Mouse (Mus musculus) gastrocnemius, postnatal 25 days (tissue): ENCODE data around the gene Alyref. TPM values are rescaled to one million over a fixed set of nuclear protein-coding genes. Genes with fewer than 3 reads are reported as not detected.

Experiments used
- DNase-seq: peaks from one replicate; pipeline ENCODE4 v3.0.0; 2022
- total RNA-seq, 2 experiments: library from RNA; stranded (reverse); gene quantifications; 1 replicate in 1 of 2; 2 replicates in 1 of 2; pipeline ENCODE4 v1.2.3; 2021

Alyref gene
- total RNA-seq, 2 experiments from 2014 or later: 39.1 to 40.5 TPM

DNA sequence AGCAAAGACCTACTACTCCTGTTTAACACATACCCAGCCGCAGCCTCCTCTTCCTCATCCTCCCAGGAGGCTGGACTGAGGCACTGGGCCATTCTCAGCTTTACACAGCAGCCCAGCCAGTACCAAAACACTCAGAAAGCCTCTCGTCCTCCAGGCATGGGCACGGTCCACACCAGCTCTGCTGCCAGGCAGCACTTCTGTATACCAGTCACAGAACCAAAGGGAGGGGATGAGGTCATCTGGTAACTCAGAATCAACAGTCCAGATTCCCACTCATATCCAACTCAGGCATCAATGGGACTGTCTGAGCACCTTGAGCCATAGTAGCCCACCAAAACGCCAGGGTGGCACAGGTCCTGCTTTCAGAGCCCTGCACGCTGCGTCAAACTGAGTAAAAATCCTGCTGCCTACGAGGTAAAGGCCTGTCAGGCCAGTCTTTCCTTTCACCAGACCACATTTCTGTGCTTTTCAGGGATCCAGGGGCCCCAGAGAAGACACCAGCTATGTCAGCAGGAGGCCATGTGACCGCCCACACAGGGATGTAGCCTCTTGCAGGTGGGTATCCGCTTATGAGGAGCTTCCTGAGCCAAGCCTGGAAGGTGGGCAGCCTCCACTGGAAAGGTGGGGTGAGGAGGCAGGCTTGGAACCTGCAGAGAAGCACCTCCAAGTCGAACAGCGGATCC is 28.8 kb upstream of the Alyref start:
- DNase-seq: no peak

DNA sequence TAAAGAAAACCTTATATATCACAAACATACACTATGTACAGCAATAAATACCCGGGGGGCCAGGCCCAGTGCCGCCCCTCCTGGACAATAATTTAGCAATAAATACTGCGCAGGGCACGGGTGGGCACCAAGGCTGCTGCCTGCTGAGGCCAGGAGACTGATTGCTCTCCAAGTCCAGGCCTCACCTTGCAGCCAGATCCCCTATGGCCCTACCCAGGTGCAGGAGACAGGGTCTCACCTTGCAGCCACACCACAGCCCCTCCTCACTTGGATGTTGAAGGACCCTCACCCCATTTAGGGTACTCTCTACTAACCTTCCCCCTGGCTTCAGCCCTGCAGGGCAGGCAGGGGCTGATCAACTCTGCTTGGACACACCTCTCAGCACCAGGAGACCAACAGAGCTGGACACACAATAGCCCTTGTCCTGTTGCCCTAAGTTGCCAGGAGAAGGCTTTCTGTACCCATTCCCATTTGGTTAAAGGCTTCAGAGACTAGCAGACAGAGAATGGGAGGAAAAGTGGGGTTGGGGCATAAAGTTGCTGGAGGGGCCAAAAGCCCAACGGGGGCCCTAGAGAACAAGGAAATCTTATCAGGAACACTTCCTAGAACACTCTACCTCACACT is 27.1 kb upstream of the Alyref start, which contains the start of gene Sirt7:
Sirt7 (minus strand) TSS at position 89 of the 624 bp plus-strand sequence.
- DNase-seq: no peak

DNA sequence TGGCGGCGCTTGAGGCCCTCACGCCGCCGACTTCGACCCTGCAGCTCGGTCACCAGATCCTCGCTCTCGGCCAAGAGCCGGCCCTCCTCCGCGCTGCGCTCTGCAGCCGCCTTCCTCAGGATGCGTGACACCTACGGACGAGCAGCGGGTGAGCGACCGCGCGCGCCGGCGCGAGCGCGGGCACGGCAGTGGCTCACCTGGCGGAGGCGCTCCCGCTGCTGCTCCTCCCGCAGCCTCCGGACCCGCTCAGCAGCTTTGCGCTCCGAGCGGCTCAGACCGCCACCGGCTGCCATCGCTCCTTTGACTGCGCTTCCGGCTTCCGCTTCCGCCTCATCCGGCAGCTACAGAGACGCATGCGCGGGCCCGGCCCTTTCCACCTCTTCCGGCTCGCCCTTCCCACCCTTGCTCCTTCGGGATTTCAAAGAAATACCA is 26.5 kb upstream of the Alyref start:
- peak; percentile 82 for DNase-seq

DNA sequence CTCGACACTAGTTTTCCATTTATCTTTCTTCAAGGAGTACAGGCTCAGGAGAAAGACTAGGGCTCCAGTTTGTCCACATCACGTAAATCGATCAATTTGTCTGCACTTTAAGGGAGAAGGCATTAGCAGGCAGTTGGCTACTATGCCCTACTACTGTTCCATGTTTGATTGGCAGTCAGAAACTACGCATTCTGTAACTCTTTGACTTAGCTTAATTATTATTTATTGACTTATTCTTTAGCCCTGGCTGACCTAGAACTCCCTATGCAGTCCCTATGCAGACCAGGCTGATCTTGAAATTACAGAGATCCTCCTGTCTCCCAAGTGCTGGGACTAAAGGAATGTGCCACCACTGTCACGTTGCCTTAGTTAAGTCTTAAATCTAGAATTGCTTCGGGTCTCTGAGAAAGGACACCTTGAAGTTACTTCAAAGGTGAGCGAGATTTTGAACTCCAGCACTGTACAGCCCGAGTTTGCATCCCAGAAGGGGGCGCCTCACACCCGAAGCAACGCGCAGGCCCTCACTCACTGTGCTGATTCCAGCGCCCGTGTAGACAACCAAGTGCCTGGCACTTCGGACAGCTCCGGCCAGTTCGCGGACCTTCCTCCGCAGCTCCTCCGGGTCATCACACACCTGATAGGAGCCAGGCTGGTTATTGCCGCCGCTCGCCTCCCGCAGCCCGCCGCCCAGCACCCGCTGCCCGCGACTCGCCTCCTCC is 26.0 kb upstream of the Alyref start:
- peak; percentile 63 for DNase-seq

DNA sequence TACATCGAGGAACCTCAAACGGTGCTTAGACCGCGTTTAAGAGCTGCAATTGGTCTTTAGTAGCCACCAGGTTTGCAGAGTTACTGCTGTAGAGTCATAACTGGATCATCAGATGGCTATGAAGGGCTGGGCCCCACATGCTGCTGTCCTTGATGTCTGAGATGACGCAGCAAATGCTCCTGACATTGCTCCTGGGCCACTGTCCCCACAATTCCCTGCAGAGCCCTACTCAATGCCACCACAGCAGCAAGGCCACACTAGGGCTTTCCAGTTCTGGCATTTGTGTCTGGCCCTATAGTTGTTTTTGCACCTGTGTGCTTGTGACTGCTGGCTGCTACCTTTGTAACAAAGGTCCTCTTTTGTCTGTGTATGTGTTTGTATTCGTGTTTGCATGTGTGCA is 24.6 kb upstream of the Alyref start:
- no peak for DNase-seq

DNA sequence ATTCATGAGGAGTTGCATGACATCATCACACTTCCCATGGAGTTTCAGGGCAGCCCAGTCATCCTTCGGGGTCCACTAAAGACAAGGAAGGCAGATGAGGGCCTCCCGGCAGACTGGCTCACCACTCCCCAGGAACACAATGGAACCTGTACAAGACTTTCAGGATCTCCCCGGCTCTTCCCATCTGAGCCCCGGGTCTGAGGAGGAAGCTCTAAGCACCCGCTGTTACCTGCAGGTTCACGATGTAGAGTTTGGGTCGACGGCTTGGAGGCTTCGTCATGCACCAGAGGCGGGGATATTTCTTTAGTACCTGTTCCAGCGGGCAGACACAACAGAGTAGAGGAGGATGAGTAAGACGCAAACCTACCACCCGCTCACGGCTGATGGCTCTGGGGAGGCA is 22.0 kb upstream of the Alyref start:
- DNase-seq: no peak

DNA sequence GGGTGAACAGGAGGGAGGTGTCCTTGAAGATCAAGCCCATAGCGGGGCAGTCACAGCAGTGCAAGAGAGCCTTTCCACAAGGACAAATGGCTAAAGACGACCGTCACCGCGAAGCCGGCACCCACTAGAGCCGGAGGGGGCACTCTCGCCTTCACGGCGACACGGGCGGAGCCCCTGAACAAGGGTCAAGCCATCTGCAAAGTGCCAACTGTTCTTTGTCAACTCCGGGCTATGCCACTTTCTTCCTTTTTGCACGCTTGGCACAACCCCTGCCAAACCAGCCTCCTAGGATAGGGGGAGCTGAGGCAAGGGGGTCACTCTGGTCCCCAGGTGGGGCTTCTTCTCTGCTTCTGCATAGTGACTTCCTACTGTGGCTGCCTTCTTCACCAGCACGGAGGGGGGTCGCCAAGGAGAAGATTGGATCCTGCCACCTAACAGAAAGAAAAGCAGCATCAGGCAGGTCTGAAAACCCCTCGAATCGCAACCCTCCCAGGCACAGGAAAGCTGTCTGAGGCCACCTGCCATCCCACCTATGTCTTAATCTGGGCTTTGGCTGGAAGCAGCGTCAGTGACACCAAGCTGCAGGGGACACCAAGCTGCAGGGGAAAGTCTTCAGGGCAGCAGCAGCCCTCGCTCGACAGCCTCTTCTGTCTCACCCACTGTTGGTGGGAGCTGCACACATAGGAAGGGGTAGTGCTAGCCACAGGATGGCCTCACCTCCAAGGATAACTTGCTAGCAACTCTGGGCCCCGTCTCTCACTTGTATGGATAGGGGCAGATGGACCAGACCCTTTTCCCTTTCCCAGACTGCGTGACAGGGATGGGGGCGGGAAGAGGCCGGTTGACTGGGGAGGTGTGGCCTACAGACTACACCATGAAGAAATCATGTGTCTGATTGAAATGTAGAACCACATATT is 20.7 kb upstream of the Alyref start:
- DNase-seq: no peak

DNA sequence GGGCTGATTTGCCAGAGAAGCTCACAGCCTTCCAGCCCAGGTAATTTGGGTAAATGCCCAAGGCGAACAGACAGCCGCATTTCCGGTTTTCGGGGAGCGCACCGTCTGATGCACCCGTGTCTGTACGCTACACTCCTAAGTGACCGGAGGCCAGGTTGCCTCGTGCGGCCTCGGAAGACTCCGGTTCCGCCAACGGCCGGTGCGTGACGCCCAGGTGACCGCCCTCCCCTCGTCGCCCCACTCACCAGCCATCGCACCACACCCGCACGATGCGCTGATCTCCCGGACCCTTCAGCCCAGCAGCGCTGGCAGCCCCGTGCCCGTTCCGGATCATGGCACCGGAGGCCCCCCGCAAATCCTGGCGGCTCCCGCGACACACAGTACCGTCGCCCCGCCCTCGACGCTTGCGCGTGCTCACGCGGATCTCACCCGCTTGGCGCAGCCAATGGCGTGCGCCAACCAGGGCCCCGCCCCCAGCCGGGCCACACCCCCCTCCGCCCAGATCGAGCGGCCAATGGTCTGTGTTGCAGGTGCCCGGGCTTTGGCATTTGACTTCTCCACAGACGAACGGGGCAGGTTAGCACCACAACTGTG is 19.5 kb upstream of the Alyref start, which contains the start of gene Pcyt2:
Pcyt2 (minus strand) TSS at position 418 of the 594 bp plus-strand sequence.
- DNase-seq: peak; percentile 94

DNA sequence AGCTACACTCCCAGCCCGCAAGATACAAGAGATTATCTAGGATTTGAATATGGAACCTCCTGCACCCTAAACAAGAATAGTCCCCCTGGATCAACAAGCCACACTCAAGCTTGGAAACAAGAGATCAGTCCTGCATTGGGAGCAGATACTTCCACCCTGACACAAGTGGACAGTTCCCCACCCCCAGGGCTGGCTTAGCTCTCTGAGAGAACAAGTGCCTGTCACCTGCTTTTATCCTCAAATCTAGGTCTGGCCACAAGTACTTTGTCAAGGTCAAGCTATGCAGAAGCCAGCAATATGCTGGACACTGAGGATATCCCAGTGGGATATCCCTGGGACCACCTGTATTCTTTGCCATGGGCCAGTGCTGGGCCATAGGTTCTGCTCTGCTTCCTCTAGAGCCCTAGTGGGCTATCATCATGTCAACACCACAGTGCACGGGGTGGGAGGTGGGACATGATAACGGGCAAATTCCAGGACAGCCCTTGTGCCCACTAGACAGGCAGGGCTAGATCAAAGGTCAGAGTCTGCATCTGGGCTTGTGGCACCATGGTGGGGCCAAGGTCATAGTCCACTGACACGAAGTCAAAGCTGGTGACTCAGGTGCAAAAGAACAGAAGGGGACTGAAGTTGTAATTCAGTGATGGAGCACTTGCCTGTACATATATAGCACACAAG is 18.6 kb upstream of the Alyref start:
- DNase-seq: no peak

DNA sequence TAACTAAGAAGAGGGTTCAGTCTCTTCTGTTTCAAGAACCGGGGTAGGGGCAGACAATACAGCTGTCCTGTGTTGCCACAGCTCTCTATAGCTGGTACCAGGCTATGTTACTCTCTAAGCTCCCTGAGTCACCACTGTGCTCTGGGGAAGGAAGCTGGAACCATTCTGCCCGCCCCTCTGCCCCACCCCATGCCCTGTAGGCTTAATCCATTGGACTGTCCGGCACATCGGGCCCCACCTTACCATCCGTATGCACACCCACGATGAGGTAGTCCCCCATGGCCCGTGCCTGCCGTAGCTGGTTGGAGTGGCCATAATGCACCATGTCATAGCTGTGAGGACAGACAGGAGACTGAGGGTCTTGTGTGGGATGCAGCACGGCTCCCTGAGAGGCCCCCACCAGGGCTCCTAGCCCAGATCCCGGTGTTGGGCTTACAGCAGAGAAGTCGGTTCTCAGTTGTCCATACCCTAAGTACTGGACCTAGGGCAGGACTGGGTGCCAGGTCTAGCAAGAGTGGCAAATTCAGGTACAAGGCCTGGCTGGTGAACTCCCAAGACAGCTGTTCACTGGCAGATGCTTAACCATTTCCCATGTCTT is 17.5 kb upstream of the Alyref start:
- no peak for DNase-seq

DNA sequence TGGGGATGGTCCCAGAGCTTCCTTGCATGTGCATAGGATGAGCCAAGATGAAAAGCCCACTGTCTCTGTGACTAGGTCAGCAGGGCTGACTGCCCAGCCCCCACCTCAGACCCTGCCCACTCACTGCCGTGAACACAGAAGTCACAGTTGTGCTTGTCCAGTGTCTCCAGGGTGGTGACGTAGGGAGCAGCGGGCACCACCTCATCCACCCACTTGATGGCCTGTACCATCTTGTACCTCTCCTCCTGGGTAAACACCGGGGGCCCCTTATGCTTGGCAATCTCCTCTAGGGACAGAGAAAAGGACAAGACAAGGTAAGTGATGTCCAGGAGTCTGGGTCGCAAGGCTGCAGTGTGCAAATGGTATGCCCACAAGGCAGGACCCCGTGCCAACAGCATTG is 17.0 kb upstream of the Alyref start:
- DNase-seq: no peak

DNA sequence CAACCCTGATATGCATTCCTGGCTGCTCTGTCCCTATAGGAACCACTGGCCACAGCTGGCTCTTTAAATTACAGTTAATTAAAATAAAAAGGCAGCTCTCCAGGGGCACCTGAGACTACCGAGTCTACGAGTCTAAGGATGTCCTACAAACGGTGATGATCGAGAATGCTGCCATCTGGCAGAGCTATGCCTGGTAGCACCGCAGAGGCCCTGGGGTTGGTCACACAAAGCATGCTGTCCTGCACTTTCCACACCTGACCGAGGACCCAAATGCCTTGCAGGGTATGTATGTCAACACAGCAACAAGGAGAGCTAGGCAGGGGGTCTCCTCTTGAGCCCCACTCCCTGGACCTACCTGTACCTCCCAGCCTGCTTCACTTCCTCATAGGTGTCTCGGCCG is 15.8 kb upstream of the Alyref start:
- DNase-seq: no peak

DNA sequence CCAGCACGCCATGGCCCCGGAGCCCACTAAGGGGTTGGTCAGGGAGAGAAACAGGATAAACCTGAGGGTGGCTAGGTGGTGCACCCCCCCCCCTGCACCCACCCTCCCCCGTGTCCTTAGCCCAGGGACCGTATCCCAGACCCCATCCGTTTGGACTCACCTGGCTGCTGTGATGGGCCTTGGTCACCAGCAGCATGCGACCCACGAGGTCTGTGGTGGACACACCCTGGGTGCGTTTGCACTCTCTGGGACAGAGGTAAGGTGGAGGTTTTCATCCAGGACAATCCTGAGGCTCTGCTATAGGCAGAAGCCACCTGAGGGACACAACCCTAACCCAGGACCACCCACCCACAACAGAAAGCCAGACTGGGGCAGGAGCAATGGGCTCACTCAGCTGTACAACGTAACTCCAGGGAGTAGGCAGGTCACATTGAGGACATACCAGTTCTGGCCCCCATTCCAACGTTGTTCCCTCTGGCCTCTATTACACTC is 15.4 kb upstream of the Alyref start:
- no peak for DNase-seq

DNA sequence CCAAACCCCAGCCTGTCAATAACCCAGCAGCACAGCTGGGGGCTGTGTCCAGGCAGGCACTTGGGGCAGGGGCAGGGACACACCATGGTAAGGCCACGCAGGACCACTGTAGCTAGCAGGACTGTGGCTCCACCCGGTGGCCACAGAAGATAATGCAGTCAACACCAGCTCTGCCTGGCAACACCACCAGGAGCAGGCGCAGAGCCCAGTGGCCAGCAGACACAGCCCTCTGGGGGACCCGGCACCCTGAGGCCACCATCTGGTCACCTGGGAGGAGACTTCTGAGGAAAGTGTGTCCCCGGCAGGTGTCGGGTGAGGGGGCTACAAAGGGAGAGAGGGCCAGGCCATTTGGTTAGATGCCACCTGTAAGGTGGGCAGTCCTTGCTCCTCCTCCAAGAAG is 14.6 kb upstream of the Alyref start:
- DNase-seq: peak; percentile 68

DNA sequence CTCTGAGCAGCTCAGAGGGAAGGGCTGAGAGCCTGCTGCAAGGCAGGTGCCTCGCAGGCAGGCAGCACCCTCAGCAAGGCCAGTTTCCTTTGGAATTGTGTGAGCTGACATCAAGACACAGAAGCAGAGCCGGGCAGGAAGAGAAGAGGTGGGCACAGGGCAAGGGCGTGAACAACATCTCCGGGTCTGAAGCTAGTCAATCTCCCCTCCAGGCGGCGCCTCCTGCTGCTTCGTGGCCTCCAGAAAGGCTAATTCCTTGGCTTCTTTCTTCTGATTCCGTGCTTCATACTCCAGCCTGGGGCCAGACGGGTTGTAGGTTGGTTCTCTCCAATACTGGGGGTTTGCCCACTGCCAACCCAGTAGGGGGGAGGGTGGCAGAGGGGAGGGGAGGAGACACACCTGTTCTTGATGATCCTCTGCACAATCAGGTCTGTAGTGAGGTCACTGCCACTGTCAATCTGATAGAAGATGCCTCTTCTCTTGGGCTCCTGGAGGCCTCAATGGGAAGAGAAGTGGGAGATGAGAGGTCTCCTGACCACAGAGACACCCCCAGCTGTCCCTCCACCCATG is 12.4 kb upstream of the Alyref start:
- no peak for DNase-seq

DNA sequence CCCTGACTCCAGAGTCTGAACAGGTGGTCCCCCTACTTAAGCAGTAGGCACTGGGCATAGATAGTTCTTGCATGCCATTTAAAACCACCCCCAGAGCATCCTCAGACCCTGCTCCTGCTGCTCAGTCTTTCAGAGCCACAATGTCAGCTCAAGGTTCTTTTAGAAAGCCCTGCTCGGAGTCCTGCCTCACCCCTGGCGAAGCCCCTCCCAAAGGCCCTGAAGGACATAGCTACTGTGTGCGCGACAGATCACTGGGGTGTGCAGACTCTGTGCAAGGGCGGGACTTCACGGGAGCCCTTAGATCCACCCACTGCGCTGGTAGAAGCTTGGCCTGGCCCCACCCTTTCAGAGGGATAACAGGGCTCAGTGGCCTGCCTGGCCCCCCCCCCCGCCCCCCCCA is 11.1 kb upstream of the Alyref start:
- no peak for DNase-seq

DNA sequence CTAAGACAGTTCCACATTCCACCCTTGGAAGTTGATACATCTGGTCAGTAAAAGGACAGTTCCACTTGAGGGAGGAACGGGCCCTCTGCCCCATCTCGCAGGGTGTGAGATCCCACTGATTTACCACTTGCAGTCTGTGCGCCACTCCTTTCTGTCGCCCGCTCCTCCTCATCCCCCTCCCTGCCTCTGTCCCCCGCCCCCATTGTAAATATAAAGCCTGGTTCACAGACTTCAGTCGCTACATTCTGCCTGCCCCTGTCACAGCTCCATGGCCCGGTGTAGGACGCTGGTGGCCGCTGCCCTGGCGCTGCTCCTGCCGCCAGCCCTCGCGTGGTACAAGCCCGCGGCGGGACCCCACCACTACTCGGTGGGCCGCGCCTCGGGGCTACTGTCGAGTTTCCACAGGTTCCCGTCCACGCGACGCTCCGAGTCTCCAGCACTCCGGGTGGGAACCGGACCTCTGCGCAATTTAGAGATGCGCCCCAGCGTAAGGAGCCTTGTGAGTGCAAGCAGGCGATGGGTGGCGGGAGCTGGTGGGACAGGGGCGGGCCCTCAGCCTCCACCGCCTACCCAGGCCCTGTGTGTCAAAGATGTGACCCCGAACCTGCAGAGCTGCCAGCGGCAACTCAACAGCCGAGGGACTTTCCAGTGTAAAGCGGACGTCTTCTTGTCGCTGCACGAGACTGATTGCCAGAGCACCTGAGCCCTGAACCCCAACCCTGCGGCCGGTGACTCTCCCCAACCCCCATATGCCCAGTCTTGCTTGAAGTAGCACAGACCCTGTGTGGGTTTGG is 10.3 kb upstream of the Alyref start, which contains the start of gene Npb:
Npb (plus strand) TSS at position 237 of the 794 bp plus-strand sequence.
- DNase-seq: no peak

DNA sequence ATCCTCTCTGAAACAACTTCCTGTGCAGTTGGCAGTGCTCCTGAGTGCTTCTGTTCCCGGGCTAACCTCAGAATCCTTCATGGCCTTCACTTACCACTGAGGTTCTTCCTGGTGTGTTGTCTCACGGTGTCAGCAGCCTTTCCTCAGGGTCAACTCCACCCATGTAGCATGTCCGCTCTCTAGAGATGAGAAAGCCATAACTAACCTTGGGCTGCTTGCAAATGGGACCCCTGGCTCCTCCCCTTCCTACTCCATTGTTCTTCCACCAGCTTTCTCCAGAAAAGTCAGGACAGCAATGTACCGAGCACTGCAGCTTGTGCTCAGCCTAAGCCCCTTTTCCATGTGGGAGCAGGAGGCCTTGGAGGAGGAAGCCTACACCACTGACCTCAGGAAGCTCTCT is 8.6 kb upstream of the Alyref start:
- DNase-seq: no peak

DNA sequence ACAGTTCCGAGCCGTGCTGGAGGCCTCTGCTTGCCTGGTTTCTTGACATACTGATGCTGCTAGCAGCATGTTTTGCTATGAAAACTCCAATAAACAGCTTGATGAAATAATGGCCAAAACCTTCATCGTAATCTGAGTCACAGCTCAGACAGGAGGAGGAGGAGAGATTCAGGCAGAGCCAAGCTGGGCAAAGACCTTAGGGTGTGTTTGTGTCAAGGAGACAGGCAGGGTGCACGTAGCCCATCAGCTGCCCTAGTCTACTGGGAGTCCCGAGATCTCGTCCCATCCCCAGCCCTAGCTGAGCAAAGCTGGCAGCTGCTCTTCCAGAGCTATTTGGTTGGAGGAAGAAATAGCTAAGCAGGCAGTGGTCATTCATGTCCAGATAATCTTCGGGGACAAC is 7.5 kb upstream of the Alyref start:
- DNase-seq: no peak
